Mouse (Mus musculus) layer of hippocampus, postnatal 25 days (tissue): ENCODE measurements around the gene Ovol1. TPM values are rescaled to one million over a fixed set of nuclear protein-coding genes. Genes with fewer than 3 reads are reported as not detected.

Experiments used
- DNase-seq, 2 experiments: peaks; one replicate each; pipeline ENCODE4 v3.0.0; 2022; ENCODE audit warnings: mixed read lengths in 2 of 2, low spot score in 1 of 2; ENCODE audit errors: extremely low spot score in 1 of 2
- total RNA-seq, 2 experiments: library from RNA; stranded (reverse); gene quantifications; 2 replicates each; pipeline ENCODE4 v1.2.3; 2021

Gene Ovol1
- total RNA-seq, 2 experiments from 2014 or later = not detected

- DNase-seq = no peak
Measured at GRCm38 (mm10) chr19:5570353-5571246, 10.2 kb upstream of the Ovol1 start.

DNA sequence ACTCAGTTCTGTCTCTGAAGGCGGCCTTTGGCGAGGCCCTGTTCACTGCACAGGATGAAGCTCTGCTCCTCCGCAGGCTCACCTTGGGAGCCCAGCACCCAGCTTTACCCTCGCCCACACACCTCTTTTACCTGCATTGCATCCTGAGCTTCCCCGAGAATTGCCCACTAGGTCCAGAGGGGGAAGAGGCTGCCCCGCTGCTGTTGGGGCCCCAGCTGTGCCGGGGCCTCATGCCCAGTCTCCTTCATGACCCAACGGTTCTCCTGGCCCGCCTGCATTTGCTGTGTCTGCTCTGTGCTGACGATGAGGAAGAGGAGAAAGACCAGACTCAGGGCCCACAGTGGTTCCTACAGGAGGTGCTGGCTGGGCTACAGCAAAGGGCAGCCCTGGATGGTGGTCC is 9.1 kb upstream of the Ovol1 start:
- DNase-seq = no peak

GRCm38 (mm10) chr19:5568470-5569140 is 8.2 kb upstream of the Ovol1 start:
- DNase-seq = peak; percentile 69 to 83

DNA sequence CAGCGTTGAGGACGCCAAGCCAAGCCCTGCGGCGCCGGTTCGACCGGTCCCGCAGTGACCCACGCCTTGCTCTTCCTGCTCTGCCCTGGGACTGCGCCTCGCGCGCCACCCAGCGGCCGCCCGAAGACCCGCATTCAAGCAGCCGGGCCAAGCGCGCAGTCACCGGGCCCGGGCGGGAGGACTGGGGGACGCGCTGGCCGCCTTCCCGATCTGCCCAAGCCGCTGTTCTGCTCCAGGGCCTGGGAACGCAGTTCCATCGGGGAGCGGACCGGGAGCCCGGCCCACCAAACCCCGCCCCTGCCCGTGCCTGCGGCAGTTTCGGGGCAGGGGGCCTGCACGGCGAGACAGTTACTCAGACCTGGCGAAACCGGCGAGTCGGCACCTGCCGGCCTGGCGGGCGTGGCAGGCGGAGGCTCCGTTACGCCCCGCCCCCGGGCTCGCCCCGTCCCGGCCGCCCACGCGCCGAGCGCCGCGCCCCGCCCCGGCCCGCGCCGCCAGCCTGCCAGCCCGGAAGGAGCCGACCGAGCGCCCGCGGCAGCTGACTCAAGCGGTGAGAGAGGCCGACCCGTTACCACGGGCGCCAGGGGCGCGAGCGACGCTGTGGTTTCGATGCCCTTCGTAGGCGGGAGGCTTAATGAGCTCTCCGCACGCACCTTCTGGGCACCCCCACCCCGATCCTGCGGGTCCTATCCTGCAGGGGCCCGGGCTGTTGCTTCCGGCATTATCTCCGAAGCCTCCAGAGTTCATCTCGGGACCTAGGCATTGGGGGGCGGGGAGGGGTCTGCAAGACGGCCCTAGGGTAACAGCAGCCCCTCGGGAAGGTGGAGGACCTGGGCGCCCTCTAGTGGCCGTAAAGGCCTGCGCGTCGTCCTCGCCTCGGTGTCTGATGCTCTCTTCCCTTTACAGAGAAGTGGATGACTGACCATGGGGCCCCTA is 7.4 kb upstream of the Ovol1 start, which contains the start of gene Ap5b1:
Gene Ap5b1, plus strand, starts transcription at position 492 of the 936 bp plus-strand sequence.
- peak; percentile 90 to 92 for DNase-seq

DNA sequence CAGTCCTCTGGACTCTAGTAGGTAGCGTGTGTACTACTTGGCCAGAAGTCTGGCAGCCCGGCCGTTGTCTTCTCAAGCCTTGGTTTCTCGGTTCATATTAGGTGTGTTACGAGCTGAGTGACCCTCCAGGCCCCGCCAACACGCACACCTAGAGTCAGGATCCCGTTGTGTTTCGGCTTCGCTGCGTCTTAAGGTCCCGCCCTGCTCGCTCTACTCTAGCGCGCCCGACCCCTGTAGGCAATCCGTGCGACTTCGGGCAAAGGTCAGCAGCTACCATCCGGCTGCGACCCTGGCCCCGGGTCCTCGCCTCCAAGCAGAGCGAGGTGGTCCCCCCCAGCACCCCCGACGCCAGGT is 6.7 kb upstream of the Ovol1 start:
- no peak for DNase-seq

DNA sequence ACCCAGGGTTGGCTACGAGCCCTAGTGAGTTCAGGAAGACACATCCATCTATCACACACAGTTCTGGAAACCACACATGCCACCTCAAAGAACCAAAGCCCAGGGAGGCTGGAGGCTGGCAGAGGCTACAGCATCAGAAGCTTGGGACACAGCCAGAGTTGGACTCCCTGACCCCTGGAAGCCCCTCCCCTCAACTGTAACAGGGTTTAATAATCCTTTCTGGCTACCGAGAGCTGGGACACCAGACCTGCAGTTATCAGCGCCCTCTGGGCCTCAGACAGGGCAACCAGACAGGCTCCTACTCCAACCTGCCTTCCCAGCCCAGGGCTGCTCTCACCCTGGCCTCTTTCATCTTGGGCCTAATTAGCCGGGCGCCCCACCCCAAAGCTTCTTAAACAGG is 5.9 kb upstream of the Ovol1 start:
- no peak for DNase-seq

DNA sequence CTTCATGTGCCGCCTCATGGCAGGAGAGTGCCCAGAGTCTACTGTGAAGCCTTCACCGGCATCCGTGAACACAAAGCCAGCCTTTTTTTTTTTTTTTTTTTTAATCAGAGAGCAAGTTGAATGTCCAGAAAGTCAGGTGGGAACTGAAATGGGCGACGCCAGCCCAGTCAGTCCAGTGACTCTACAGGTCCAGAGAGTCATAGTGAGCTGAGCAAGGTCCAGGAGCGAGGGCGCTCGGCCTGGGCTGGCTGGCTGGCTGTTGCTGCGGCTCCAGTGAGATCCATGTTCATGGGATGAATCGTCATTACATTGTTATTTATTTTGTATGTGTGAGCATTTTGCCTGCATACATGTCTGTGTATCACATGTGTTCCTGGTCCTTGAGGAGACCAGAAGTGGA is 2.3 kb upstream of the Ovol1 start:
- DNase-seq = no peak

DNA sequence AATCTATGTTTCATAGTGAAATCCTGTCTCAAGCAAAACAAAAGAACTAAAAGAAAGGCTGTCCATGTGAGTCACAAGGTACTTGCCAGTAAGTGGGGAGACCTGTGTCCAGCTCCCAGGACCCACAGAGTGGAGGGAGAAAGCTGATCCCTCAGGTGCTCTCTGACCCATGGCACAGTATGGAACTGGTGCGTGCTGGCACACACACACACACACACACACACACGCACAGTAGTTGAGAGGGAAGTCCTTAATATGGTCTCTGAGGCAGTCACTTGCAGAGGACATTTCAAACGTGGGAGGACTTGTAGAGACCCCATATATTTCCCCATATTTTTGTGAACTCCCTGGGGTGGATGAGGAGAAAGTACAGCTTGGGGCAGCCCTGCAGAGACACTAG is 1.4 kb upstream of the Ovol1 start:
- DNase-seq = no peak

DNA sequence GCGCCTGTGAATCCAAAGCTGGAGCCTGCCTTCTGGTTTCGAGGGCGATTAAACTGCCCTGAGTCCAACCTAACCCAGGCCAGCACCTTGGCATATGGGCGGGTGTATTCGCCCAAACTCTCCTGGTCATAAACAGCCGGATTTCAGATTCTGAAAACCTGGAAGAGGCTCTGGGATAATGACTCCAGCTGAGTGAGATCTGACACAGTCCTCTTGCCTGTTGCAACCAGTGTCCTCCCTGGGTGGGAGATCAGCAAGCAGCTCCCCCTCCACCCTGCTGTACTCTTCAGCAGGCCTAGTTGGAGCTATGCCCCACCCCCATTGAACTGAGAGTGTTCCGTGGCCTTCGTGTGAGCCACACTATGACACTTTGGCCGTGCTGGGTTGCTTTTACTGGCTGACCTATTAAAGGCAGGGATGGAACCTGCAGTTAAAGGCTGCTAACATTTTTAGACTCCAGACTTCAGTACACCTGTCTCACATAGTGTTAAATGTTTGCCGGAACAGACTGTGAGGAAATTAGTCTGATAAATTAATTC is 875 bp upstream of the Ovol1 start:
- DNase-seq = no peak

- DNase-seq = no peak
Measured at GRCm38 (mm10) chr19:5559631-5560456, 602 bp downstream of the Ovol1 start.

DNA sequence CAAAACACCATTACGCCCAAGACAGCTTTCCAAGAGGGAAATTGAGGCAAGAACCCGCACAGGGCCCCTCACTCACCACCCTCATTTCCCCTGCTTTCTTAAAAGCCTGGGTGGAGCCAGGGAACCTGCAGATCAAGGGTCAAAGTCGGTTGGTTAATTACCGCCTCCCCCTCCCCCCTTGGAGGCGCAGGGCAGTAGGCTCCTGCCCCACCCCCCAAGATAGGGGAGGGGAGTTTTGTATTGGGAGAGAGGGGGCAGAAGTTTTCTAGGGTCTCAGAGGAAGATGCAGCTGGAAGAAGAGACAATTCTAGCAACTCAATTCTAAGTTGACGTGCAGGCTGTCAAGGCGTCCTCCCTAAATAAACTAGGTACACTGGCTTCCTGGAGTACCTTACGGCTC is 1.2 kb downstream of the Ovol1 start:
- DNase-seq = no peak

- DNase-seq = no peak
Measured at GRCm38 (mm10) chr19:5558770-5559169, 1.7 kb downstream of the Ovol1 start.

DNA sequence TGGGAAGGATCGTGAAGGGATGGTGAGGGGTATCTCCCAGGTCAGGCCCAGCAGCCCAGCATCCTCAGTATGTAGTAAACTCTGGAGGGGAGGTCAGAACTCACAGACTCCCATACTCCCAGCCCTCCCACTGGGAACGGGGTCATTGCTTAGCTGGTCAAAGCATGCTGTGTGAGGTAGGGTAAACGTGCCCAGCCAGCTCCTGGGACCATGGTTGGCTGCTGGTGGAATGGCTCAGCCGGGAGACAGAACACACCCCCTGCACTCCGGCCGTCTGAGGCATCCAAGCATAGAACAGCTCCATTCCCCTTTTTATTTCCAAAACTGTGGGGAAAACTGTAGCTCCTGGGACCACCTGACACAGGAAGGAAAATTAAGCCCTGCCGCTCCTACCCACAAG is 2.3 kb downstream of the Ovol1 start:
- DNase-seq = no peak

DNA sequence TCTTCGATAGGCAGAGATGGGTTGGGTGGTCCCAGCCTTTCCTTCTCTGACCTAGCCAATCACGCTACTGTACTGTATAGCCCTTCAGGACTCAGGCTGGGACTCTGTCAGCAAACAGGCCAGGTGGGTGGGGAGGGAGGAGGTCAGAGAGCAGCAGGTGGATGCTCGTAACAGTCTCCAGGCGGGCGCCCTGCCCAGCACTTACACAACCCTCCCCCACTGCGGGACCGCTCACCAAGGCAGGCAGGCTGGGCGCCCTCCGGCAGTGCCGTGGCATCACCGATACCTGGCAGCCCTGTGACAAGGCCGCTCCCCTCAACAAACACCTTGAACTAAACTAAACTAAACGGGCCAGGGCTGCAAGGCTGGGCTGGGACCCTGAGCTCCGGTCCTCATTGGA is 6.2 kb downstream of the Ovol1 start:
- no peak for DNase-seq

- DNase-seq = no peak
Measured at GRCm38 (mm10) chr19:5553802-5554201, 6.6 kb downstream of the Ovol1 start.

DNA sequence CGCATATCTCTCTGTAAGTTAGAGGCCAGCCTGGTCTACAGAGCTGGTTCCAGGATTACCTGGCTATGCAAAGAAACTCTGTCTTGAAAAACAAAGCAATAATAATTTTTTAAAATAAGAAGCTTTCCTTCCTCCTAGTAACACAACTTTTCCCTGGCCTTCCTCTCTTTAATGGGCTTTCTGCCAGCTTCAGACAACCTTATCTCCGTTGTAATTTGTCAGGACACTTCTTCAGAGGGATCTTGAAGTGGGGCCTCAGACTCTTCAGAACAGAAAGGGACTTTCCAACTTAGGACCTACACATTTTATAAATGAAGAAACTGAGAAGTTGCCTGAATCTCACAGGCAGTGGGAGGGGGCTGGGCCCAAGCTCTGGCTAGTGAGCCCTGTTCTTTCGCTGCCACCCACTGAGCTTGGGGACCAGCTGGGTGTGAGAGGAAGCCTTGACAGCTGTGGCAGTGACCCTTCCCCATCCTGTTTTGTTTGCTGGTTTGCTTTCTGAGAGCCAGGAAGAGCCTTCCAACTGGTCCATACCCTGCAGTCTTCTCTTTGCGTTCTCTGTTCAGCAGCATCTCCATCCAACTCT is 12.9 kb downstream of the Ovol1 start:
- no peak for DNase-seq

DNA sequence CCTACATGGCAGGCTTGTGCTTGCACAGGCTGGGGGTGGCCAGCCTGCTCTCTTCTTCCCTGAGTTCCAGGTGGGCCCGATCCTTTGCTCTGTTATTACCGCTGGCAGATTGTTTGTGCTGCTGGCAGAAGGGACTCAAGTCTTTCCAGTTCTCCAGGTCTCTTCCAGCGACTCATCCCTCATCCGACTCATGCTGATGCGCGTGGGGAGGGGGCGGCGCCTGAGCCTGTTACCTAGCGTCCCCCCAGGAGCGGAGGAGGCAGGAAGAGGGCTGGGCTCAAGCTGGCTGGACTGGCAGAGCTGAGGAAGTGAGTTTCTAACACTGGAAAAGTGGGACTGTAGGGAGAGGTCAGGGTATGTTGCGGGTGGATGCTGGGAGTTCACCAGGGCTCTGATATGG is 16.4 kb downstream of the Ovol1 start:
- no peak for DNase-seq

DNA sequence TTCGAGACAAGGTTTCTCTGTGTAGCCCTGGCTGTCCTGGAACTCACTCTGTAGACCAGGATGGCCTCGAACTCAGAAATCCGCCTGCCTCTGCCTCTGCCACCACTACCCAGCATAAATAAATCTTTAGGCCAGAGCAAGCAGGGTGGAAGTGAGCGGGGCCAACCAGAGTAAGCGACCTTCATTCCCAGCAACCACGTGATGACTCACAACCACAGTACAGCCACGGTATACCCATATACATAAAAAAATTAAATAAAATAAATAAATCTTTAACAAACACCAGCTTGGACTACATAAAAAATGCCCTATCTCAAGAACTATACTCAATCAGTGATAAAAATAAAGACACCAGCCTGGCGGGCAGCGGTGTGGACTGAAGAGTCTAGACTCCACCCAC is 17.1 kb downstream of the Ovol1 start:
- DNase-seq = no peak

DNA sequence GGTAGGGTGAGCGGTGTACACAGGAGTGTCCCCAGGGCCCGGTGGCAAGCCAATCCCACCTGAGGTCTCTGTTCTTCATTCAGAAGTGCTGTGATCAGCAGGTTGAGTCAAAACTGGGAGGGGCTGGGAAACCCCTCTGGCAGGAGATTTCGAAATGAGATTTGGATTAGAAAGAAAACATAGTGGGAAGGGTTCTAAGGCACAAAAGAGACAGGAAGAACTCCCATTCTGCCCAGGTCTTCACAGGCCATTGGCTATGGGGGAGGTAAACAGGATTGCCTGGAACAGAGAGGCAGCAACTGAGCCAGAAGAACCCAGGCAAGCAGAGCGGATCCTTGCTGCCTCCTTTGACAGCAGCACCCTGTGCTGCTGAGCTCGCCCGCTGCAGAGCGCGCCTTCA is 21.7 kb downstream of the Ovol1 start:
- DNase-seq = no peak
